Mouse (Mus musculus) lung, postnatal 14 days (tissue): Measurements from ENCODE around the gene Slc38a7.
"Not testable (repeated sequence)": the region's sequence is repeated elsewhere in the genome, so short reads cannot be mapped to it uniquely, and the experiment has no call there.

Experiments used
- DNase-seq: peaks from one replicate; pipeline ENCODE4 v3.0.0; 2021

Slc38a7 gene

GRCm38 (mm10) chr8:95806461-95807191 lies 46.7 kb downstream of the Slc38a7 start:
- no peak for DNase-seq

- DNase-seq: no peak
These were observed 47.9 kb downstream of the Slc38a7 start for GRCm38 (mm10) chr8:95805482-95805881.

DNA sequence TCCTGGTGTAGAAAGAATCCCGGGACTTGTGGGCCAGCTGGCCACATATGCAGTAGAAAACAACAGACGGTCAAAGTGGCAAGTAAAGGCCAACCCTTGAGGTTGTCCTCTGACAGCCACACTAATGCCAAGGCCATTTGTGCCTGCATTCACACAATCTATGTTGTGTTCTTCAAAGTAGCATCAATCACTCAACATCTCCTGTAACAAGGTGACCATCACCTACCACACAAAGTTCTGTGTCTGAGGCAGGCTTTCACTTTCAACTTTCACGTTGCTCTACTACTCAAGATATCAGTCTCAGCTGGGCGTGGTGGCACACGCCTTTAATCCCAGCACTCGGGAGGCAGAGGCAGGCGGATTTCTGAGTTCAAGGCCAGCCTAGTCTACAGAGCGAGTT lies 51.1 kb downstream of the Slc38a7 start:
- no peak for DNase-seq

- no peak for DNase-seq
These were observed 51.8 kb downstream of the Slc38a7 start for GRCm38 (mm10) chr8:95801476-95802064.

GRCm38 (mm10) chr8:95800353-95800752 lies 53.0 kb downstream of the Slc38a7 start:
- no peak for DNase-seq

DNA sequence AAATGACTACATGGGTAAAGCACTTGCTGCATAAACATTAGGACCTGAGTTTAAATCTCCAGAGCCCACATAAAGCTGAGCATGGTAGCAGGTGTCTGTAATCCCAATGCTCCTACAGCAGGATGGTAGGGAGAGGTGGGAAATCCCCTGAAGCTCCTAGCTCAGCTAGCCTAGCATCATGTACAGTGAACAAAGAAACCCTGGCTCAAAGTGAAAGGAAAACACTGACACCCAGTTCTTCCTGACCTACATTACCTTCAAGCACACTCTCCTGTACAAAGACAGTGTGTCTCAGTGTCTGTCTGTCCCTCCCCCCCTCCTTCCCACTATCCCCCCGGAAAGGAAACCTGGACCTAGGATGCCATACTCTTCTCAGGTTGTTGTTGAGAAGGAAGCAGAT lies 53.4 kb downstream of the Slc38a7 start:
- no peak for DNase-seq

DNA sequence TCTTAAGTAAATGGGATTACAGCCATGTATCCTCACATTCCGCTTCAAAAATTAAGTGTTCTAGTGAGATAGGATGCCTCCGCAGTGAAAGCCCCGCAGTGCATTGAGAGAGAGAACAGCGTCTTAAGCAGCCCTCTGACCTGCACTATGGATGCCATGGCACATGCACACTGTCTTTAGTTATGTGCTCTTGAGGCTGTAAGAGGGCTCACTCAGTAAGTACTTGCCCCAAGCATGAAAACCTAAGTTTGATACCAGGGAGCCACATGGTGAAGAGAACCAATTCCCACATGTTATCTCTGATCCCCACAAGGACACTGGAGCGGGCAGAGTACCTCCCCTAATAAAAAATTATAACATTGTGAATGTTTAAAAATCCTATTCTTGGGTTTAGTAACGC lies 54.2 kb downstream of the Slc38a7 start:
- no peak for DNase-seq

DNA sequence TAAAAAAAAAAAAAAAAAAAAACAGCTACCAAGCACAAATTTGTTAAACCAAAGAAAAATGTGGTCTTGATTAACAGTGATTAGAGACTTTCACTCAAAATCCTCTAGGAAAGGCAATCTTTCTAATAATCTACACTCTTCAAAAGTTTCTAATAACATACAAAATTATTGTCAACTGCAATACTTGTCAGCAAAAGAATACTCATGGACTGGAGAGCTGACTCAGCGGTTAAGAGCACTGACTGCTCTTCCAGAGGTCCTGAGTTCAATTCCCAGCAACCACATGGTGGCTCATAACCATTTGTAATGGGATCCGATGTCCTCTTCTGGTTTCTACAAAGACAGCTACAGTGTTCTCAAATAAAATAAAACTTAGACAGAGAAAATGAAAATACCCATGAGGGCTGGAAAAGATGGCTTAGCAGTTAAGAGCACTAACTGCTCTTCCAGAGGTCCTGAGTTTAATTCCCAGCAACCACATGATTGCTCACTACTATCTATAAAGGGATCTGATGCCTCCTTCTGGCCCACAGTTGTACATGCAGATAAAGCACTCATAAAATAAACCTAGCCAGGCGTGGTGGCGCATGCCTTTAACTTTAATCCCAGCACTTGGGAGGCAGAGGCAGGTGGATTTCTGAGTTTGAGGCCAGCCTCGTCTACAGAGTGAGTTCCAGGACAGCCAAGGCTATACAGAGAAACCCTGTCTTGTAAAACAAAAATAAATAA lies 57.8 kb downstream of the Slc38a7 start:
- DNase-seq: not testable (repeated sequence)
